Mouse (Mus musculus) CH12.LX (cell line): ENCODE results near the gene Togaram2. TPM values are rescaled to one million over a fixed set of nuclear protein-coding genes. Genes with fewer than 3 reads are reported as not detected.

Source experiments
- DNase-seq: peaks from one replicate; pipeline ENCODE4 v3.0.0-alpha.2; 2013; ENCODE audit errors: extremely low read depth
- H3K27ac ChIP-seq: 2 replicates; pipeline ENCODE4 v1.5.1; 2012; ENCODE audit warnings: low read depth, mild to moderate bottlenecking, control low read depth, moderate library complexity; ENCODE audit not compliant: insufficient read depth
- H3K27me3 ChIP-seq: replicated peaks from 2 replicates; pipeline ENCODE3; 2012; ENCODE audit warnings: inconsistent platforms
- H3K36me3 ChIP-seq, 2 experiments: replicated peaks in 1 of 2; 2 replicates each; pipeline versions ENCODE3 to v1.6.1; 2012; ENCODE audit warnings: inconsistent platforms in 1 of 2, low read length in 1 of 2, mild to moderate bottlenecking in 1 of 2, mixed read lengths in 1 of 2, moderate library complexity in 1 of 2; ENCODE audit not compliant: control insufficient read depth in 1 of 2, insufficient read depth in 1 of 2
- H3K4me1 ChIP-seq, 2 experiments: 2 replicates each; pipeline ENCODE4 v1.6.1; 2012; ENCODE audit warnings: inconsistent platforms in 1 of 2, moderate library complexity in 1 of 2; ENCODE audit not compliant: insufficient read depth in 2 of 2, control insufficient read depth in 1 of 2
- H3K4me2 ChIP-seq: 2 replicates; pipeline ENCODE4 v1.6.1; 2012; ENCODE audit warnings: low read depth, mild to moderate bottlenecking, control low read depth; ENCODE audit not compliant: poor library complexity, insufficient read depth, severe bottlenecking
- H3K4me3 ChIP-seq, 3 experiments: fragments of 150-350 bp in 1 of 3; sonication (generic) in 1 of 3; replicated peaks in 1 of 3; 2 replicates each; pipeline versions ENCODE3 to v1.5.1; 2011 to 2012; ENCODE audit warnings: low read depth in 2 of 3, low read length in 2 of 3, mild to moderate bottlenecking in 2 of 3, moderate library complexity in 2 of 3, control low read depth in 1 of 3, improper control_type of control experiment in 1 of 3, inconsistent platforms in 1 of 3, mixed read lengths in 1 of 3; ENCODE audit not compliant: poor library complexity in 1 of 3
- H3K79me2 ChIP-seq: replicated peaks from 2 replicates; pipeline ENCODE4 v1.6.1; 2012; ENCODE audit warnings: mild to moderate bottlenecking, moderate library complexity; ENCODE audit not compliant: control insufficient read depth, poor library complexity, insufficient read depth, severe bottlenecking; ENCODE audit errors: extremely low read depth
- H3K9ac ChIP-seq: 2 replicates; pipeline ENCODE4 v1.6.1; 2012; ENCODE audit warnings: low read depth, mild to moderate bottlenecking, control low read depth, moderate library complexity; ENCODE audit not compliant: insufficient read depth
- H3K9me3 ChIP-seq: replicated peaks from 2 replicates; pipeline ENCODE3; 2012; ENCODE audit warnings: low read length, inconsistent platforms, mixed read lengths
- BHLHE40 ChIP-seq: IDR thresholded peaks from 2 replicates; pipeline ENCODE4 v1.6.1; 2011; ENCODE audit warnings: mild to moderate bottlenecking, low read depth, low read length, improper control_type of control experiment
- CTCF ChIP-seq, 2 experiments: IDR thresholded peaks in 1 of 2; conservative IDR thresholded peaks in 1 of 2; 2 replicates each; pipeline ENCODE4 v1.5.1; 2011 to 2012; ENCODE audit warnings: low read depth in 2 of 2, low read length in 2 of 2, improper control_type of control experiment in 1 of 2, inconsistent platforms in 1 of 2, mild to moderate bottlenecking in 1 of 2, moderate library complexity in 1 of 2
- EP300 ChIP-seq: IDR thresholded peaks from 2 replicates; pipeline ENCODE4 v1.6.1; 2011; ENCODE audit warnings: low read length, improper control_type of control experiment
- ETS1 ChIP-seq: conservative IDR thresholded peaks from 2 replicates; pipeline ENCODE4 v1.6.1; 2012; ENCODE audit warnings: low read depth, mild to moderate bottlenecking, inconsistent platforms, low read length, improper control_type of control experiment, moderate library complexity
- IRF4 ChIP-seq: IDR thresholded peaks from 2 replicates; pipeline ENCODE4 v1.6.1; 2014; ENCODE audit warnings: low read depth, mild to moderate bottlenecking, inconsistent platforms, low read length, improper control_type of control experiment
- KAT2A ChIP-seq: IDR thresholded peaks from 2 replicates; pipeline ENCODE4 v1.6.1; 2012; ENCODE audit warnings: low read length, improper control_type of control experiment, inconsistent platforms; ENCODE audit not compliant: insufficient replicate concordance
- MAX ChIP-seq: IDR thresholded peaks from 2 replicates; pipeline ENCODE4 v1.6.1; 2011; ENCODE audit warnings: low read length, improper control_type of control experiment
- MAZ ChIP-seq: IDR thresholded peaks from 2 replicates; pipeline ENCODE4 v1.6.1; 2012; ENCODE audit warnings: low read depth, mild to moderate bottlenecking, inconsistent platforms, low read length, improper control_type of control experiment, moderate library complexity
- MXI1 ChIP-seq: IDR thresholded peaks from 2 replicates; pipeline ENCODE4 v1.6.1; 2011; ENCODE audit warnings: mild to moderate bottlenecking, low read depth, low read length, improper control_type of control experiment
- MYC ChIP-seq: IDR thresholded peaks from 2 replicates; pipeline ENCODE4 v1.6.1; 2011; ENCODE audit warnings: low read depth, mild to moderate bottlenecking, improper control_type of control experiment, low read length
- POLR2AphosphoS2 ChIP-seq: IDR thresholded peaks from 2 replicates; pipeline ENCODE4 v1.6.1; 2011; ENCODE audit warnings: low read depth, low read length, improper control_type of control experiment
- RAD21 ChIP-seq: IDR thresholded peaks from 2 replicates; pipeline ENCODE4 v1.6.1; 2011; ENCODE audit warnings: low read depth, mild to moderate bottlenecking, low read length, improper control_type of control experiment, moderate library complexity
- RCOR1 ChIP-seq: conservative IDR thresholded peaks from 2 replicates; pipeline ENCODE4 v1.6.1; 2012; ENCODE audit warnings: low read depth, mild to moderate bottlenecking, inconsistent platforms, low read length, improper control_type of control experiment
- SMC3 ChIP-seq: IDR thresholded peaks from 2 replicates; pipeline ENCODE4 v1.6.1; 2011; ENCODE audit warnings: low read depth, low read length, improper control_type of control experiment
- TBP ChIP-seq: conservative IDR thresholded peaks from 2 replicates; pipeline ENCODE4 v1.6.1; 2011; ENCODE audit warnings: low read depth, low read length, improper control_type of control experiment
- TCF12 ChIP-seq: IDR thresholded peaks from 2 replicates; pipeline ENCODE4 v1.6.1; 2014; ENCODE audit warnings: low read depth, mild to moderate bottlenecking, inconsistent platforms, low read length, improper control_type of control experiment
- USF1 ChIP-seq: IDR thresholded peaks from 2 replicates; pipeline ENCODE4 v1.6.1; 2014; ENCODE audit warnings: low read depth, mild to moderate bottlenecking, inconsistent platforms, low read length, improper control_type of control experiment
- ZC3H11A ChIP-seq: IDR thresholded peaks from 2 replicates; pipeline ENCODE4 v1.6.1; 2012; ENCODE audit warnings: low read depth, mild to moderate bottlenecking, inconsistent platforms, low read length, improper control_type of control experiment
- ZKSCAN1 ChIP-seq: IDR thresholded peaks from 2 replicates; pipeline ENCODE4 v1.6.1; 2012; ENCODE audit warnings: low read depth, inconsistent platforms, low read length, improper control_type of control experiment, borderline replicate concordance
- ZMIZ1 ChIP-seq: IDR thresholded peaks from 2 replicates; pipeline ENCODE4 v1.6.1; 2012; ENCODE audit warnings: low read depth, mild to moderate bottlenecking, inconsistent platforms, low read length, improper control_type of control experiment
- dilution Hi-C: fragments of 300-500 bp; cut with MboI; formaldehyde crosslinking; loops from 2 replicates; pipeline ENCODE4 v1.14.3; 2020; ENCODE audit warnings: low sequenced_read_pairs; ENCODE audit not compliant: extremely low pct_unique_long_range_greater_than_20kb, extremely low pct_ligation_motif_present
- in situ Hi-C: fragments of 300-500 bp; cut with MboI; formaldehyde crosslinking; loops from 3 replicates; pipeline ENCODE4 v1.14.3; 2019; ENCODE audit warnings: low sequenced_read_pairs, low pct_ligation_motif_present, low pct_unique_long_range_greater_than_20kb, mixed read lengths
- polyA plus RNA-seq: library from polyadenylated mRNA; unstranded; fragments of >175 nt; gene quantifications from 2 replicates; pipeline ENCODE4 v1.2.1, GENCODE M21; 2012; ENCODE audit warnings: low read depth; ENCODE audit not compliant: insufficient read length
- total RNA-seq, 2 experiments: library from RNA; depleted of rRNA; stranded (reverse); fragments of 300-350 nt in 1 of 2; fragments of >200 nt in 1 of 2; gene quantifications; 2 replicates each; pipeline ENCODE4 v1.2.3; 2012 to 2014

Gene Togaram2
- total and polyA plus RNA-seq, 3 experiments, result 0.76 to 19.6 (median 2.6) TPM

GRCm38 (mm10) chr17:71693780-71694179 is 20.7 kb downstream of the Togaram2 start:
- peak; percentile 50 for DNase-seq
- Histone ChIP-seq H3K4me1 (peaks cover 24 to 53% of the 10 kb centered on the region in 2 experiments), H3K4me2 (no peak overlapping the region), H3K9ac (no peak overlapping the region), H3K36me3 (peaks cover 0 to 53% of the 10 kb centered on the region in 2 experiments), H3K27ac (no peak overlapping the region), H3K27me3 (no peaks in the 10 kb centered on the region), H3K9me3 (no peaks in the 10 kb centered on the region), H3K79me2 (no peaks in the 10 kb centered on the region), H3K4me3 (no peak overlapping the region)
- in situ Hi-C loops, result no loop called here
- TF ChIP-seq SMC3, result peak; percentile 57
- peak; percentile 47 for TF ChIP-seq RAD21
- TF ChIP-seq MAX, result no peak
- TF ChIP-seq IRF4, result no peak
- TF ChIP-seq CTCF (conservative IDR thresholded peaks at IDR 0.05 in 1 of 2, IDR thresholded peaks at IDR 0.05 in 1 of 2; ENCODE audit: low read depth in 2 of 2, low read length in 2 of 2), result peak in 1 of 2 experiments; percentile 63; a peak in 3 of 4 replicates
- dilution Hi-C loops, result no loop called here

GRCm38 (mm10) chr17:71695151-71695550 is 22.1 kb downstream of the Togaram2 start:
- Histone ChIP-seq H3K4me1 (peaks cover 16 to 39% of the 10 kb centered on the region in 2 experiments), H3K79me2 (no peaks in the 10 kb centered on the region), H3K27me3 (no peaks in the 10 kb centered on the region), H3K27ac (no peak overlapping the region), H3K9me3 (no peaks in the 10 kb centered on the region), H3K4me2 (no peak overlapping the region), H3K4me3 (no peak overlapping the region), H3K36me3 (peaks cover 0 to 63% of the 10 kb centered on the region in 2 experiments), H3K9ac (no peak overlapping the region)
- no peak for DNase-seq
- in situ Hi-C loops (no loop called here), dilution Hi-C loops (no loop called here)
- TF ChIP-seq MAX, result no peak
- TF ChIP-seq TBP, result no peak
- no peak for TF ChIP-seq MXI1
- no peak for TF ChIP-seq TCF12
- TF ChIP-seq EP300, result no peak
- TF ChIP-seq MAZ, result no peak
- no peak for TF ChIP-seq KAT2A
- no peak for TF ChIP-seq BHLHE40
- TF ChIP-seq MYC, result no peak
- TF ChIP-seq CTCF (conservative IDR thresholded peaks at IDR 0.05 in 1 of 2, IDR thresholded peaks at IDR 0.05 in 1 of 2; ENCODE audit: low read depth in 2 of 2, low read length in 2 of 2), result no peak
- no peak for TF ChIP-seq ZMIZ1
- no peak for TF ChIP-seq RCOR1
- TF ChIP-seq USF1, result no peak
- TF ChIP-seq ZKSCAN1, result no peak
- TF ChIP-seq POLR2AphosphoS2, result no peak
- TF ChIP-seq ZC3H11A, result no peak
- TF ChIP-seq ETS1, result no peak
